Mouse (Mus musculus) liver, embryonic 13.5 days (tissue): ENCODE measurements around the gene Cbwd1. TPM values are rescaled to one million over a fixed set of nuclear protein-coding genes. Genes with fewer than 3 reads are reported as not detected.
A peak's percentile ranks its signal among the peaks of the same experiment; 100 is the strongest.

Source experiments
- ATAC-seq: fragments of 200-750 bp; cut with Nextera tagmentation; 2 replicates; pipeline ENCODE4 v1.8.0; 2017; ENCODE audit warnings: low read depth, mild to moderate bottlenecking, moderate number of reproducible peaks, moderate library complexity
- DNase-seq: peaks from one replicate; pipeline ENCODE4 v3.0.0; 2022
- H3K27ac ChIP-seq: fragments of 300-500 bp; sonication (generic); 2 replicates; pipeline ENCODE4 v1.5.1; 2015; ENCODE audit warnings: moderate library complexity, mild to moderate bottlenecking, inconsistent platforms
- H3K27me3 ChIP-seq: fragments of 300-500 bp; sonication (generic); 2 replicates; pipeline ENCODE4 v1.6.1; 2015; ENCODE audit warnings: mild to moderate bottlenecking, inconsistent platforms
- H3K36me3 ChIP-seq: fragments of 300-500 bp; sonication (generic); 2 replicates; pipeline ENCODE4 v1.6.1; 2015; ENCODE audit warnings: mild to moderate bottlenecking, inconsistent platforms
- H3K4me1 ChIP-seq: fragments of 300-500 bp; sonication (generic); replicated peaks from 2 replicates; pipeline ENCODE4 v1.6.1; 2015; ENCODE audit warnings: inconsistent platforms
- H3K4me2 ChIP-seq: fragments of 300-500 bp; sonication (generic); 2 replicates; pipeline ENCODE4 v1.6.1; 2015; ENCODE audit warnings: inconsistent platforms, mild to moderate bottlenecking, moderate library complexity
- H3K4me3 ChIP-seq: fragments of 300-500 bp; sonication (generic); replicated peaks from 2 replicates; pipeline ENCODE4 v1.5.1; 2015; ENCODE audit warnings: mild to moderate bottlenecking, inconsistent platforms
- H3K9ac ChIP-seq: fragments of 300-500 bp; sonication (generic); 2 replicates; pipeline ENCODE4 v1.6.1; 2015; ENCODE audit warnings: mild to moderate bottlenecking, inconsistent platforms
- H3K9me3 ChIP-seq: fragments of 300-500 bp; sonication (generic); replicated peaks from 2 replicates; pipeline ENCODE4 v1.6.1; 2016; ENCODE audit warnings: inconsistent platforms
- WGBS: fragments of 180-500 bp; shearing (Covaris S2); methylation state at CpG from one replicate; pipeline ENCODE4 v1.1.7; 2015; ENCODE audit not compliant: insufficient replicate concordance; 5-methylcytosine and 5-hydroxymethylcytosine counted together
- polyA plus RNA-seq: library from polyadenylated mRNA; unstranded; fragments of >200 nt; fragmentation: Nextera tagmentation; extraction: Ambion mirVana; gene quantifications from 2 replicates; pipeline ENCODE4 v1.2.1, GENCODE M21; 2015

The Cbwd1 gene
- polyA plus RNA-seq, 1 experiment from 2014 or later, result 13.5 TPM

DNA sequence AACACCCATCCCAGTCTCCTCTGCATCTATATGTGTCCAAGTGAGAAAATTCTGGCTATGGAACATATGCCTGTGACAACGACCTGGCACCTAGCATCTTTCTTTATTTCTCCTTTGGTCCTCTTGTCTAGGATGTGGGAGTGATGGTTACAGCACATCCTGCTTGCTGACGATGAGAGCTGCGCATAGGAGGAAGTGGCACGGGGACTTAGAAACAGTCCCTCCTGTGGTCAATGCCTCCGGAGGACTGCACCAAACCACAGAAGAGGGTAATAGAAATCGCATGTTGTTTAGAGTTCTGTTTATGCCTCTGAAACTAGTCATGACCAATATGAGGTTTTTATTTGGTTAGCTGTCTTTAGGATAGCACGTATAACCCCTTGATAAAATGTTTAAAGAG is 9.9 kb upstream of the Cbwd1 start:
- no peaks in the 10 kb centered on the region for H3K4me1 ChIP-seq
- no peak overlapping the region for H3K27ac ChIP-seq
- H3K36me3 ChIP-seq, result no peaks in the 10 kb centered on the region
- DNase-seq (no peak), ATAC-seq (no peak)
- no peak overlapping the region for H3K4me2 ChIP-seq
- no peak overlapping the region for H3K9ac ChIP-seq
- H3K4me3 ChIP-seq, result no peak overlapping the region
- H3K9me3 ChIP-seq, result no peaks in the 10 kb centered on the region
- 25% methylated on average over 7 of the region's 7 CpGs for WGBS
- no peaks in the 10 kb centered on the region for H3K27me3 ChIP-seq

DNA sequence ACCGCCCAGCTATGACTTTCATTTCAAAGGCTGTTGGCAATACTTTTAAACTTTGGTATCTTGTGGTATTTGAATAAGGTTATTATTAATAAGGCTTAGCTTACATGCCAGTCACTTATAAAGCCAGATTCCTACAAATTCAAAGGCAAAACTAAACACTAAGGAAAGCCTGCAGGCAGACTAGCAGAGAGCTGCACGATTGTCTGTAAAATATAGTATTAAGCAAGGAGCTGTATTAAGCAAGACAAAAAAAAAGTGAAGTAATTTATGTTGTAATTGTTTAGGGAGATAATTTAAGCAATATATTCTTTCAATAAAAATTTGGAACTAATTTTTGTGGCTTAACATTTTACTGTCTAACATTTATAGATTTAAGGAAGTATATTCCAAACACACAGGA is 5.5 kb upstream of the Cbwd1 start:
- WGBS, result 64% methylated on average over 2 of the region's 2 CpGs
- H3K36me3 ChIP-seq, result no peaks in the 10 kb centered on the region
- H3K9ac ChIP-seq, result no peak overlapping the region
- no peak overlapping the region for H3K27ac ChIP-seq
- no peaks in the 10 kb centered on the region for H3K4me1 ChIP-seq
- DNase-seq (no peak), ATAC-seq (no peak)
- no peak overlapping the region for H3K4me3 ChIP-seq
- H3K9me3 ChIP-seq, result no peaks in the 10 kb centered on the region
- H3K27me3 ChIP-seq, result no peaks in the 10 kb centered on the region
- H3K4me2 ChIP-seq, result no peak overlapping the region

DNA sequence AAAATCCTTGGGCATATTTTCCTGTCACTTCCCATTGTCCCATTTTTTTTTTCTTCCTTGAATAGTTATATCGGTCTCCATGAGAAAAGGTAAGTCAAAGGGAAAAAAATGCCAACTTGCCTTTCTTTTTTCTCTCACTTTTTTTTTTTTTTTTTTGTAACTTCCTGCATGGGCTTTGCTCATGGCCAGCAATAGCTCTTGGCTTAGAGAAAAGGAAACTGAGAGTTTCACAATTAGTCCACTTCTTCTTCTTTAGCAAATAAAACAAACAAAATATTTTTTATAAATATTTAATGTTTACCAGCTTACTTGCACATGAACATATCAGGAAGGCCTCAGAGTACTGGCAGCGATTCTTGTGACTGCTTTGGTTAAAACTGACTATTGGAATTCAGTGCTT is 4.8 kb upstream of the Cbwd1 start:
- no peaks in the 10 kb centered on the region for H3K9me3 ChIP-seq
- 48% methylated on average over 2 of the region's 2 CpGs for WGBS
- no peak overlapping the region for H3K4me3 ChIP-seq
- H3K4me2 ChIP-seq, result no peak overlapping the region
- no peaks in the 10 kb centered on the region for H3K27me3 ChIP-seq
- no peak overlapping the region for H3K27ac ChIP-seq
- H3K9ac ChIP-seq, result no peak overlapping the region
- no peaks in the 10 kb centered on the region for H3K36me3 ChIP-seq
- H3K4me1 ChIP-seq, result no peaks in the 10 kb centered on the region
- no peak for ATAC-seq
- no peak for DNase-seq

DNA sequence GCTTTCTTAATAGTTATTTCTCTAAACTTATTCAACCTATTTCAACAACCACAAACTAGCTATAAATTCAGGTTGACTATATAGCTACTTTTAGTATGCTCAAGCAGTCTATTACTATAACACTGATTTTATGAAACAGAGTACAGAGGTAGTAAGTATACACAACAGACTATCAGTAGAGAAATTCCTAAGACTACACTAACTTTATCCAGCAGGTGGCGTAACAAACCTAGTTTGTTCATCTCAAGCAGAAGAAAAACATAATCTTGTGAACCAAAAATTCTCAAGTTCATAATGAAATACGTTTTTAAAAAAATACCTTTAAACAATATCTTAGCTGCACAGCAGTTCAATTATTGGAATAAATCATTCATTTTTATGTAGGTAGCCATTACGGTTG is 2.9 kb downstream of the Cbwd1 start:
- no peak overlapping the region for H3K4me3 ChIP-seq
- H3K9ac ChIP-seq, result no peak overlapping the region
- no peak overlapping the region for H3K27ac ChIP-seq
- no peaks in the 10 kb centered on the region for H3K9me3 ChIP-seq
- peak; percentile 14 for DNase-seq
- no peak for ATAC-seq
- no peak overlapping the region for H3K4me2 ChIP-seq
- H3K4me1 ChIP-seq, result peaks cover 13% of the 10 kb centered on the region
- H3K36me3 ChIP-seq, result peaks cover 17% of the 10 kb centered on the region
- H3K27me3 ChIP-seq, result no peaks in the 10 kb centered on the region
- WGBS, result 33% methylated on average over 3 of the region's 3 CpGs

DNA sequence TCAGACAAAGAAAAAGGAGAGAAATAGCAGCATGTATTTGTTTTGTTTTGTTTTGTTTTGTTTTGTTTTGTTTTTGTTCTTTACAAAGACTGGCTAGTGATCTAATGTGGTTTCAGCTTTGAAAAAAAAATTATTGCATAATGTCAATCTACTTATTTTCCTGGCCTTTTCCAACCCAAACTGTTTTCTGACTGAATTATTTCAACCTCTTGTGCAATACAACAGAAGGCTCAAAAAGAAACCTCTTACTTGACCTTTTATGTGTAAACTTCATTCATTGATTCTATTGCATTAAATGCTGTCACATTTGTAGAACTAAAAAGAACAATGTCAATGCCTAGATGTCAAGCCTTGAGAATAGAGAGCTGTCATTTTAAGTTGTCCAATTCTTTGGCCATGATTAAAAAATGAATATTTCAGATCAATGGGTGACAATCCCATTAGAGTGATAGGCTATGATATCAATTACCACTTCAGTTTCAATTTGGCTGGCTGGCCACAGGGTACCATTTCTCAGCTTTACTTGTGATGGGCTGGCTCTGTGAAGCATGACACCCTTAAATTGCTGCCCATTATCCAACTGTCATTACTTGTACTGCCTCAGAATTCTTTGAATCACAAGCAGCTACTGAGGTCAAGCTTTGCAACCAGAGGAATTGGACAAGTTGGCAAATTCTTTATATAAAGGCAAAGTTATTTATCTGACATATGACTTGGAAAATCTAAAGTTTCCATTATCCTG is 15.7 kb downstream of the Cbwd1 start:
- Histone ChIP-seq H3K27ac (no peak overlapping the region), H3K4me1 (no peaks in the 10 kb centered on the region), H3K4me2 (no peak overlapping the region), H3K9me3 (no peaks in the 10 kb centered on the region), H3K36me3 (no peaks in the 10 kb centered on the region), H3K9ac (no peak overlapping the region), H3K27me3 (no peaks in the 10 kb centered on the region), H3K4me3 (no peak overlapping the region)
- no peak for ATAC-seq
- no peak for DNase-seq

DNA sequence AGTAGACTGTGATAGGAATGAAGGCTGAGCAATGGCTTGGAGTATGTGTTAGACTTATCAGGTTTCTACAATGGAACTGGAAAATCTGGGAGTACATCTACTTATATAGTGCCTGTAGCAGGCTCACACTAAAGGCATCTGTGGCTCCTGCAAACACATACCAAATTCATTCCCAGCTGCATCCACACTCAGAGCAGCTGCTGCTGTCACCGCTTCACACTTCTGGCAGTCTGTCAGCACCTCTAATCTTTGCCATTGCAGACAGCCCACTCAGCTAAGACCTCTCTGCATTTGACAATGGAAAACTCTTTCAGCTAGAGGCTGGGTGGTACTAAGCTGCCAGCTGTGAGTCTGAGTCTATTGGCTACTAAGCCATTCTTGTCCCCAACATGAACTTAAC is 24.3 kb downstream of the Cbwd1 start:
- Histone ChIP-seq H3K4me2 (no peak overlapping the region), H3K9ac (no peak overlapping the region), H3K36me3 (peaks cover 18% of the 10 kb centered on the region), H3K4me1 (no peaks in the 10 kb centered on the region), H3K27ac (no peak overlapping the region), H3K9me3 (no peaks in the 10 kb centered on the region), H3K4me3 (no peak overlapping the region), H3K27me3 (no peaks in the 10 kb centered on the region)
- DNase-seq (no peak), ATAC-seq (no peak)
- WGBS, result 89% methylated on average over 1 of the region's 1 CpGs

DNA sequence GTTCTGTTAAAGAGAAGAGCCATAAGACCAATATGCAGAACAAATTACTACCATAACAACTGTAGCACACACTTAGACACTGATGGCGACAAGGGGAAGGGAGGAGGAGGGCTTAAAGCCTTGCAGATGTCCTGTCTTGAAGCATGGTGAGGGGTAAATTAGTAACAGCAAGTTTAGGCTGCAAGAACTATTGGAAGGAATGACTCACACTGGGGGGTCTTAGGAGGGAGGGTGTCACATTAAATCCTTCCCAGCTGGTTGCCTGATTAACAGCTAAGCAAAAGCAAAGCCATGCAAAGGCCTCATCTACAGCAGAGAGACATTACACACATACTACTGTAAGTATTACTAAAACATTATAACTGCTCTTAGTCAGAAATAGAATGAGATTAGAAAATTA is 32.4 kb downstream of the Cbwd1 start:
- DNase-seq (no peak), ATAC-seq (no peak)
- H3K9ac ChIP-seq, result no peak overlapping the region
- no peaks in the 10 kb centered on the region for H3K9me3 ChIP-seq
- no peaks in the 10 kb centered on the region for H3K4me1 ChIP-seq
- no peak overlapping the region for H3K4me2 ChIP-seq
- peaks cover 3% of the 10 kb centered on the region; the same call in 1 of the 2 replicates for H3K36me3 ChIP-seq
- no peaks in the 10 kb centered on the region for H3K27me3 ChIP-seq
- 80% methylated on average over 1 of the region's 1 CpGs for WGBS
- no peak overlapping the region for H3K4me3 ChIP-seq
- H3K27ac ChIP-seq, result no peak overlapping the region

DNA sequence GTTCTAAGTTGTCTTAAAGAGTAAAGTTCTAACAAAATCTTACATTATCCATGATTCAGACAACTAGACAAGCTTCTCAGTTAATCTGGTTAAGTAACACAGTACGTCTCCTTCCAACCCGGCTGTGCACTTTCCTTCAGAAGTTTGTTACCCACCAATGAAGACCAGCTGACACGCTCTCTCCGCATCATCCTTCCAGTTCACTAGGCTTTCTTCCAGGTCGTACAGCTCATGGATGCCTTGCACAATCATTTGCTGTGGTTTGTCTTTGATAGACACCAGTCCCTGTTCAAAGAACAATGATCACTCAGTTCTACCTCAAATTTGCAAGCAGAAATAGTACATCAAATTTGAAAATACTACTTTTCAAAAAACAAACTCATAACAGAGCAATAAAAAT is 40.5 kb downstream of the Cbwd1 start:
- DNase-seq (no peak), ATAC-seq (no peak)
- Histone ChIP-seq H3K27me3 (no peaks in the 10 kb centered on the region), H3K27ac (no peak overlapping the region), H3K9me3 (no peaks in the 10 kb centered on the region), H3K36me3 (peaks cover 26% of the 10 kb centered on the region), H3K9ac (no peak overlapping the region), H3K4me1 (no peaks in the 10 kb centered on the region), H3K4me3 (no peak overlapping the region), H3K4me2 (no peak overlapping the region)
- WGBS, result 85% methylated on average over 5 of the region's 5 CpGs

DNA sequence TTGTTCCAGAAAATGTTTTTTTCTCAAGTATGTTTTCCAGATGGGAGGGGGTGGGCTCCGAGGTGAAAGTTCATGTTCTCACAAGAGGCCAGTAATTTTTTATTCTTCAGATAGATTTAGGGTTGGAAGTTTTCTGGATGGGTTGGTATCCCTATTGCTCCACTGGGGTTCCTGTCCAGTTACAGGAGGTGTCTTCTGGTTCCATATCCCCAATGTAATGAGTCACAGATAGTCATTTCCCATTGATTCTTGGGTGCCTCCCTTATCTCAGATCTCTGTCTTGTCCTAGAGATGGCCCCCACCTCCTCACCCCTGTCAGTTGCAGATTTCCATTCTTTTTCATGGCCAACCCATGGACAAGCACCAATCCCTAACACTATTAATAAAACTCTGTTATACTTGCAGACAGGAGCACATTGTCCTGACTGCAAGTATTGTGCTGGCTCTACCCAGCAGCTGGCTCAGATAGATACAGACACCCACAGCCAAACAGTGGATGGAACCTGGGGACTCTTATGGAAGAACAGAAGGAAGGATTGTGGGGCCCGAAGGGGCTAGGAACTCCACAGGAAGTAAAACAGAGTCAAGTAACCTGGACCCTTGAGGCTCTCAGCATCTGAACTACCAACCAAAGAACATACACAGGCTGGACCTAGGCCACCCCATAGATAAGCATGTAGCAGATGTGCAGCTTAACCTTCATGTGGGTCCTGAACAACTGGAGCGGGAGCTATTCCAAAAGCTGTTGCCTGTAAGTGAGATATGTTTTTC is 52.8 kb downstream of the Cbwd1 start:
- H3K36me3 ChIP-seq, result no peaks in the 10 kb centered on the region
- H3K27ac ChIP-seq, result no peak overlapping the region
- 64% methylated on average over 3 of the region's 3 CpGs for WGBS
- H3K9ac ChIP-seq, result no peak overlapping the region
- no peak for ATAC-seq
- no peak overlapping the region for H3K4me3 ChIP-seq
- no peak overlapping the region for H3K4me2 ChIP-seq
- H3K9me3 ChIP-seq, result no peaks in the 10 kb centered on the region
- no peak for DNase-seq
- peaks cover 10% of the 10 kb centered on the region for H3K27me3 ChIP-seq
- H3K4me1 ChIP-seq, result no peaks in the 10 kb centered on the region

DNA sequence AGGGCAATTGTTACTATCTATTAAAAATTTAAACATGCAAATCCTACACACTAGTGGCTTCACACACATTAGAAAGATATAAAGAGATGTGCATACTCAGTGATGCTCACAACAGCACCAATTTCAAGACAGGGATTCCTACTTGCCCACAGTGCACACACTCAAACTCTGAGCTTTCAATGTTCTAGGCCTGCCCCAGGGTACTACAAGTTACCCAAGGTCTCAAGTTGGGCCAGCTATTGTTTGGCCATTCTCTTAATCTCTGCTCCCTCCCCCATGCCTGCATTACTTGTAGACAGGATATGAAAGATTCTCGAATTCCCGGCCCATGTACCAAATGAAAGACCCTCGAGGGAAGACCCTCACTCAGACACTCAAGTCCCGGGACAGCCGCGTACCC is 53.8 kb downstream of the Cbwd1 start:
- no peak overlapping the region for H3K4me2 ChIP-seq
- no peaks in the 10 kb centered on the region for H3K4me1 ChIP-seq
- H3K9me3 ChIP-seq, result no peaks in the 10 kb centered on the region
- H3K27ac ChIP-seq, result no peak overlapping the region
- DNase-seq, result no peak
- H3K4me3 ChIP-seq, result no peak overlapping the region
- H3K9ac ChIP-seq, result no peak overlapping the region
- no peaks in the 10 kb centered on the region for H3K36me3 ChIP-seq
- 67% methylated on average over 6 of the region's 6 CpGs for WGBS
- H3K27me3 ChIP-seq, result peaks cover 20% of the 10 kb centered on the region
- ATAC-seq, result no peak

DNA sequence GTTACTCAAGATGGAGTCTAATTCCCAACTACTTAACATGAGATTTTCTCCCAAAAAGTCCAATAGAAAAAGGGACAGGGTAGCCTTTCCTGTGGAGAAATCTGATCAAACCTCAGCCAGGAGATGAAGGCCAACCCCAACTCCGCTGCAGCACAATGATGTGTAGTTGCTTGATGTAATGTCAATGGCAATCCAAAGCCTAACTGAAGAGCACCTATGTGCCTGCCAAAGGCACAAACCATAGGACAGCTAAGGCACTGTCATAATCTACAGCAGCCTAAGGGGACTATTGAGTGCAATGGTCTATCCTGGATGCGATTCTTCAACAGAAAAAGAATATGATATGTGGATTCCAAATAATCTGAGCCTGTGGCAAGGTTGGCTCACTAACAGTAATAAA is 58.6 kb downstream of the Cbwd1 start:
- Histone ChIP-seq H3K9me3 (no peaks in the 10 kb centered on the region), H3K9ac (no peak overlapping the region), H3K4me1 (peaks cover 8% of the 10 kb centered on the region; the same call in 1 of the 2 replicates), H3K4me3 (no peak overlapping the region), H3K27ac (no peak overlapping the region), H3K36me3 (no peaks in the 10 kb centered on the region), H3K27me3 (peaks cover 68% of the 10 kb centered on the region), H3K4me2 (no peak overlapping the region)
- 45% methylated on average over 2 of the region's 2 CpGs for WGBS
- ATAC-seq, result no peak
- DNase-seq, result no peak

DNA sequence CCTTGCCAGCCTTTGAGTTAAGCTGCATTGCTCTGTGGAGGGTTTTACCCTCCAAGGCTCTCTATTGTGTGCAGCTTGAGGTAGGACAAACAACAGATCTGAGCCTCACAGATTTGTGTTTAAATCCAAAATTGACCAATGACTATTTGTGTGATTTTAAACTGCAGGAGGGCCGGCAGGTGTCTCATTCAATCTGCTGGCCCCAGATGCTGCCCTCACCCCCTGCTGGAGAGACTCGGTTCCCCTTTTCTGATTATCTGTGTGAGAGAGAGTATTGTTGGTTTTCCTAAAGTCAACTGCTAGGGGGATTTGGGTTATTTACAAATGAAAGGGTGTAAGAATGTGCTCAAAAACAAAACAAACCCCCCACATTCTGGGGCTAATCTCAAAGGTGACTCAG is 59.2 kb downstream of the Cbwd1 start:
- 1% methylated on average over 2 of the region's 2 CpGs for WGBS
- DNase-seq, result no peak
- Histone ChIP-seq H3K36me3 (no peaks in the 10 kb centered on the region), H3K9ac (no peak overlapping the region), H3K4me3 (no peak overlapping the region), H3K27me3 (peaks cover 74% of the 10 kb centered on the region), H3K27ac (no peak overlapping the region), H3K4me1 (peaks cover 8% of the 10 kb centered on the region; the same call in 1 of the 2 replicates), H3K9me3 (no peaks in the 10 kb centered on the region), H3K4me2 (no peak overlapping the region)
- no peak for ATAC-seq
